Mouse (Mus musculus) kidney, embryonic 16.5 days (tissue): Measurements from ENCODE around the gene Tmc2. TPM values are rescaled to one million over a fixed set of nuclear protein-coding genes. Genes with fewer than 3 reads are reported as not detected.

Experiments used
- ATAC-seq: fragments of 200-750 bp; cut with Nextera tagmentation; 2 replicates; pipeline ENCODE4 v1.8.0; 2017; ENCODE audit warnings: moderate TSS enrichment; ENCODE audit not compliant: low FRiP score, low TSS enrichment
- H3K27ac ChIP-seq: fragments of 300-500 bp; sonication (generic); 2 replicates; pipeline ENCODE4 v1.5.1; 2014; ENCODE audit warnings: low read length
- H3K27me3 ChIP-seq: fragments of 300-500 bp; sonication (generic); 2 replicates; pipeline ENCODE4 v1.6.1; 2014; ENCODE audit warnings: low read length, control low read depth, mixed read lengths; ENCODE audit not compliant: insufficient read depth
- H3K36me3 ChIP-seq: fragments of 300-500 bp; sonication (generic); 2 replicates; pipeline ENCODE4 v1.6.1; 2014; ENCODE audit warnings: low read length, control low read depth, mixed read lengths; ENCODE audit not compliant: insufficient read depth
- H3K4me1 ChIP-seq: fragments of 300-500 bp; sonication (generic); 2 replicates; pipeline ENCODE4 v1.6.1; 2014; ENCODE audit warnings: low read length, control low read depth, mixed read lengths; ENCODE audit not compliant: insufficient read depth
- H3K4me2 ChIP-seq: fragments of 300-500 bp; sonication (generic); replicated peaks from 2 replicates; pipeline ENCODE4 v1.6.1; 2014; ENCODE audit warnings: low read depth, low read length
- H3K4me3 ChIP-seq: fragments of 300-500 bp; sonication (generic); 2 replicates; pipeline ENCODE4 v1.5.1; 2014; ENCODE audit warnings: mild to moderate bottlenecking, low read length
- H3K9ac ChIP-seq: fragments of 300-500 bp; sonication (generic); replicated peaks from 2 replicates; pipeline ENCODE4 v1.6.1; 2014; ENCODE audit warnings: low read length
- H3K9me3 ChIP-seq: fragments of 300-500 bp; sonication (generic); 2 replicates; pipeline ENCODE4 v1.6.1; 2016; ENCODE audit warnings: low read length, control low read depth
- WGBS: fragments of 180-500 bp; shearing (Covaris S2); extraction: QIAGEN DNeasy Blood & Tissue Kit; methylation state at CpG from one replicate; pipeline ENCODE4 v1.1.7; 2014; 5-methylcytosine and 5-hydroxymethylcytosine counted together
- polyA plus RNA-seq: library from polyadenylated mRNA; unstranded; fragments of >200 nt; fragmentation: Nextera tagmentation; extraction: Ambion mirVana; gene quantifications from 2 replicates; pipeline ENCODE4 v1.2.1, GENCODE M21; 2015

Gene Tmc2
- polyA plus RNA-seq = not detected in 2 replicates

DNA sequence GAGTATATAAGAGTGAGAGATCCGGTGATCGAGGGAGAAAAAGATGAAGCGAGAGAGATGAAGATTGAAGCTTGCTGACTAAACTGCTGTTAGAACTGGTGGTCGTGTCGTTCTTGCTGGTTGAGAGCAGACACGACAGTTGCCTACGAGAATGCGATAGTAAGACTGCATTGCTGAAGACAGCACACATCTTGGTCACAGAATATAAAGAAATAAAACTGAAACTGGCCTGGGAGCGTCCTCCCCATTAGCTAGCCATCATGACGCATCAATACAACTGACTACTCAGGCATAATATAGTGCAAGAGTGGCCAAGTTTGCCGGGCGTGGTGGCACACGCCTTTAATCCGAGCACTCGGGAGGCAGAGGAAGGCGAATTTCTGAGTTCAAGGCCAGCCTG is at the start of gene Tmc2:
Tmc2 (plus strand) TSS at position 301 of the 400 bp plus-strand sequence.
- H3K4me1 ChIP-seq = no peaks in the 10 kb centered on the region
- no peak within 1 kb of the TSS for H3K4me3 ChIP-seq
- H3K4me2 ChIP-seq = no peak within 1 kb of the TSS
- H3K36me3 ChIP-seq = no peaks in the 10 kb centered on the region
- WGBS = 91% methylated on average over 16 of the region's 16 CpGs
- H3K9ac ChIP-seq = no peak within 1 kb of the TSS
- no peak within 1 kb of the TSS for H3K27ac ChIP-seq
- peaks cover 1% of the 10 kb centered on the region; the same call in 1 of the 2 replicates for H3K9me3 ChIP-seq
- no peaks in the 10 kb centered on the region for H3K27me3 ChIP-seq
- no peak for ATAC-seq

- WGBS = 66% methylated on average over 5 of the region's 5 CpGs
- no peak overlapping the region for H3K4me2 ChIP-seq
- no peaks in the 10 kb centered on the region for H3K36me3 ChIP-seq
- ATAC-seq = no peak
- H3K9me3 ChIP-seq = no peaks in the 10 kb centered on the region
- H3K4me1 ChIP-seq = no peaks in the 10 kb centered on the region
- no peak overlapping the region for H3K4me3 ChIP-seq
- H3K27me3 ChIP-seq = no peaks in the 10 kb centered on the region
- H3K9ac ChIP-seq = no peak overlapping the region
- H3K27ac ChIP-seq = no peak overlapping the region
Measured at GRCm38 (mm10) chr2:130146089-130146668, 48.8 kb upstream of the Tmc2 start.

DNA sequence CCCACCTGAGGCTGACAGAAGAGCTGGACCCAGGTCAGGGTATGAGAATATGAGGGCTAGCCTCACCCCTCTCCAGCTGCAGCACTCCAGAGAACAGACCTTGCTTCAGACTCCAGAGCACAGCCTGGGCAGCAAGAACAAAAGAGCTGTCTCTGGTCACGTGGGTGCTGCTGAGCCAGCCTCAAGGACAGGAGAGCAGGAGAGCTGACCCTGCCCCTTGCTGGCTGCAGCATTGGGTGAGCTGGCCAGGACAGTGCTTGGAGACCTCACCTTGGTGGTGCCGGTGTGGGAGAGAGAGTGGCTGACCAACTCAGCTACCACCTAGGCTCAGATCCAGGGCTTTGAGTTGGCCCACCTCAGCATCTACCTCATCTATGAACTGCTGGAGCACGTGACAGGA is 39.8 kb upstream of the Tmc2 start:
- H3K36me3 ChIP-seq = no peaks in the 10 kb centered on the region
- no peaks in the 10 kb centered on the region for H3K4me1 ChIP-seq
- ATAC-seq = no peak
- H3K27me3 ChIP-seq = no peaks in the 10 kb centered on the region
- H3K4me3 ChIP-seq = no peak overlapping the region
- no peak overlapping the region for H3K27ac ChIP-seq
- WGBS = 90% methylated on average over 3 of the region's 3 CpGs
- no peak overlapping the region for H3K9ac ChIP-seq
- no peaks in the 10 kb centered on the region for H3K9me3 ChIP-seq
- no peak overlapping the region for H3K4me2 ChIP-seq

GRCm38 (mm10) chr2:130155851-130156250 is 39.1 kb upstream of the Tmc2 start:
- no peaks in the 10 kb centered on the region for H3K4me1 ChIP-seq
- no peaks in the 10 kb centered on the region for H3K9me3 ChIP-seq
- H3K9ac ChIP-seq = no peak overlapping the region
- ATAC-seq = no peak
- H3K36me3 ChIP-seq = no peaks in the 10 kb centered on the region
- no peak overlapping the region for H3K4me2 ChIP-seq
- H3K27me3 ChIP-seq = no peaks in the 10 kb centered on the region
- H3K4me3 ChIP-seq = no peak overlapping the region
- H3K27ac ChIP-seq = no peak overlapping the region

DNA sequence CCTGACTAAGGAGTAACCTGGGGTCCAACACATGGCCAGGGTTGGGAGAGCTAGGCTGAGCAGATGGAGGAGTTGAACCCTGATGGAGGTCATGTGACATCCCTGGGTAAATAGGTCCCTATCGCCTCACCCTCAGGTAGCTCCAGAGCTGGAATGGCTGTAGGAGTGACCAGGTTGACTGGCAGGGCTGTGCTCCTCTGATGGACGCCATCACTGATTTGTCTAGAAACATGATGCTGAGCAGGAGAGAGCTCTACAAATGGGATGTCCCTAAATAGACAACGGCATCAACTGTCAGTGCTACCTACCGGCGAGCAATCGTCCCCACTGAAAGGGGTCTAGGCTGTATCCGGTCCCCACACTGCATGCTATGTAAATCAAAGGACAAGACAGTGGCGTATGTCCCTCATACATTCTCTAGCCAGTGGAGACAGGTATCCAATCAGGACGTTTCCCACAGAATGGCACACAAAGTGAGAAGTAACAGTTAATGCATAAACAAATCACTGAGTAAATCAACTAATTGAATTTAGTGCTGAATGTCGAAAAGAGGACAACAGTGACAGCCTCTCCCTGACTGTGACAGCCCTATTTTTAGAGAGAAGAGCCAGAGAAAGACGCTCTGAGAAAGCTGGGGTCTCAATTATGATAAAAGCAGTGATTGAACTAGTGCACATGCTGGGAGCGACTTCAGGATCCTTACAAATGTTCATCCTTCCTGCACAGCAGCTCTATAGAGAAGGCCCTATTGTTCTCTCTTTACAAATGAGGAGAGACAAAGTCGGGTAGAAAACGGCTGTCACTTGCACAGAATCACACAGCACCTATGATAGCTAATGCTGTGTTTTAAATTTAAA is 37.5 kb upstream of the Tmc2 start:
- Histone ChIP-seq H3K27ac (no peak overlapping the region), H3K36me3 (no peaks in the 10 kb centered on the region), H3K27me3 (no peaks in the 10 kb centered on the region), H3K9ac (no peak overlapping the region), H3K9me3 (no peaks in the 10 kb centered on the region), H3K4me1 (no peaks in the 10 kb centered on the region), H3K4me2 (no peak overlapping the region), H3K4me3 (no peak overlapping the region)
- 0 out of 2 replicates have a peak, but pooled peaks have one; percentile 31 for ATAC-seq
- 77% methylated on average over 14 of the region's 14 CpGs for WGBS

DNA sequence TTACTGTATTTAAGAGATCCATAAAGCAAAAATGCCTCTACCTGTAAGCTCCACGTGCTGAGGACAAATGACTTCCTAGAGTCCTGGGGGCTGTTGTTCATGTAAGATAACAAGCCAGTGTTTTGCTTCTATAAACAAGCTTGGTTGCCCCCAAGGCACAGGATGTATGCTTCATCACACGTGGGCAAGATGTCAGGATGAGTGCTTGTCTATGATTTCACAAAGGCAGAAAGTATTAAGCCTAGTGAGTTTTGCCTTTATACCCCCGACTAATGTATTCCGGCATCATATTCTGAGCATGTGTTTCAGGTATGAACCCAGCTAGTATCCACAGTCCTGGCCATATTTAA is 36.9 kb upstream of the Tmc2 start:
- no peak overlapping the region for H3K4me3 ChIP-seq
- no peaks in the 10 kb centered on the region for H3K27me3 ChIP-seq
- no peaks in the 10 kb centered on the region for H3K4me1 ChIP-seq
- H3K9me3 ChIP-seq = no peaks in the 10 kb centered on the region
- no peak for ATAC-seq
- 50% methylated on average over 4 of the region's 4 CpGs for WGBS
- H3K9ac ChIP-seq = no peak overlapping the region
- no peak overlapping the region for H3K27ac ChIP-seq
- no peaks in the 10 kb centered on the region for H3K36me3 ChIP-seq
- H3K4me2 ChIP-seq = no peak overlapping the region

DNA sequence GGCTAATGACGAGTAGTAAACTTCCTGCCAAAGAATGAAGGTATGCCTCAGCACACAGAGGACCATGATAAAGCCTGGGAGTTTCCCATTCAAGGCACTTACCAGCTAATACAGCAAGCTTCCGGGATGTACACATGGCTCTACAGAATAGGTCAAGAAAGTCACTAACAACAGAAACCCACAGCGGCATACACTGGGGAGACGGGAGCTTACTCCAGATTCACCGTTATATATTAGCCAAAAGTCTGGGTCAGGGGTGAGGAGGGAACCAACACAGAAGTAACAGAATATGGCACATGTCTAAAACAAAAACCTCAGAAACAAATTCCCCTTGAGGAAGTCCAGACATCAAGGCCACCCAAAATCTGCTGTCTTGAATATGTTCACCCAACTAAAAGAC is 32.3 kb upstream of the Tmc2 start:
- H3K4me2 ChIP-seq = no peak overlapping the region
- H3K9ac ChIP-seq = no peak overlapping the region
- no peaks in the 10 kb centered on the region for H3K27me3 ChIP-seq
- WGBS = 80% methylated on average over 5 of the region's 5 CpGs
- H3K4me3 ChIP-seq = no peak overlapping the region
- H3K27ac ChIP-seq = no peak overlapping the region
- H3K36me3 ChIP-seq = peaks cover 2% of the 10 kb centered on the region; the same call in 1 of the 2 replicates
- H3K9me3 ChIP-seq = no peaks in the 10 kb centered on the region
- no peak for ATAC-seq
- H3K4me1 ChIP-seq = no peaks in the 10 kb centered on the region

- Histone ChIP-seq H3K9ac (no peak overlapping the region), H3K4me2 (no peak overlapping the region), H3K4me3 (no peak overlapping the region), H3K4me1 (no peaks in the 10 kb centered on the region), H3K36me3 (peaks cover 24% of the 10 kb centered on the region), H3K9me3 (no peaks in the 10 kb centered on the region), H3K27ac (no peak overlapping the region), H3K27me3 (no peaks in the 10 kb centered on the region)
- ATAC-seq = peak; percentile 35
- WGBS = 72% methylated on average over 9 of the region's 9 CpGs
Measured at GRCm38 (mm10) chr2:130166311-130167214, 28.4 kb upstream of the Tmc2 start.

GRCm38 (mm10) chr2:130167861-130168260 is 27.1 kb upstream of the Tmc2 start:
- no peak overlapping the region for H3K9ac ChIP-seq
- ATAC-seq = no peak
- peaks cover 37% of the 10 kb centered on the region for H3K36me3 ChIP-seq
- no peaks in the 10 kb centered on the region for H3K27me3 ChIP-seq
- H3K27ac ChIP-seq = no peak overlapping the region
- no peaks in the 10 kb centered on the region for H3K4me1 ChIP-seq
- no peaks in the 10 kb centered on the region for H3K9me3 ChIP-seq
- H3K4me2 ChIP-seq = no peak overlapping the region
- no peak overlapping the region for H3K4me3 ChIP-seq
- WGBS = 49% methylated on average over 3 of the region's 3 CpGs
